11 mouse cellular contexts compared by ENCODE assay signal in genomic region chr6:146702126-146702881, GRCm38 (mm10). TPM values are rescaled to one million over a fixed set of nuclear protein-coding genes. Genes with fewer than 3 reads are reported as not detected.
DNase-seq lines count a peak whose midpoint lies in the region; ATAC-seq lines count a peak whose summit lies in the region.
"Had no signal": no experiment of that assay in that cellular context is flagged by ENCODE, and none has a peak within 500 bp of the region (broad histone marks: within the 10 kb centered on the region; RNA-seq: fewer than 3 reads in every experiment).

No protein-coding gene starts in this region.

- DNase-seq in adrenal gland, postnatal 10 days: peak; percentile 6
- no peak for DNase-seq in adrenal gland, adult 18-20 months (ENCODE audit: low spot score in 2 of 2)
- peak; percentile 10 for DNase-seq in urinary bladder, postnatal 14 days (ENCODE audit: low spot score)
- no peak for DNase-seq in urinary bladder, adult 2 months (ENCODE audit: low spot score)
- peak; percentile 14 for DNase-seq in kidney, postnatal 14 days
- DNase-seq in right cerebral cortex, postnatal 14 days: no peak
- no peak for DNase-seq in cerebellum, adult 11-12 months
- DNase-seq in midbrain, embryonic 11.5 days (ENCODE audit: low spot score, missing footprints): no peak
- DNase-seq: liver, embryonic 13.5 days had no signal

- no peak overlapping the region for H3K4me2 ChIP-seq in midbrain, embryonic 11.5 days
- H3K4me2 ChIP-seq: embryonic facial prominence, embryonic 12.5 days; heart, embryonic 13.5 days; liver, embryonic 13.5 days had no signal

- H3K9ac ChIP-seq in midbrain, embryonic 11.5 days (ENCODE audit: low read length): no peak overlapping the region
- H3K9ac ChIP-seq: embryonic facial prominence, embryonic 12.5 days; heart, embryonic 13.5 days; liver, embryonic 13.5 days had no signal

- H3K27ac ChIP-seq in midbrain, embryonic 11.5 days (ENCODE audit: low read depth, low read length): no peak overlapping the region
- H3K27ac ChIP-seq: embryonic facial prominence, embryonic 12.5 days; heart, embryonic 13.5 days; liver, embryonic 13.5 days had no signal

- 84% methylated on average over 11 of the region's 11 CpGs for WGBS in midbrain, embryonic 11.5 days

- H3K4me1 ChIP-seq in midbrain, embryonic 11.5 days (ENCODE audit: control insufficient read depth, insufficient read depth, low read length): no peaks in the 10 kb centered on the region
- H3K4me1 ChIP-seq: embryonic facial prominence, embryonic 12.5 days; liver, embryonic 13.5 days had no signal

- no peak for ATAC-seq in midbrain, embryonic 11.5 days (ENCODE audit: low FRiP score)

- H3K9me3 ChIP-seq in midbrain, embryonic 11.5 days (ENCODE audit: control insufficient read depth, low read length): no peaks in the 10 kb centered on the region
- H3K9me3 ChIP-seq: embryonic facial prominence, embryonic 12.5 days had no signal

- H3K4me3 ChIP-seq in midbrain, embryonic 11.5 days (ENCODE audit: low read depth, low read length): no peak overlapping the region
- H3K4me3 ChIP-seq: embryonic facial prominence, embryonic 12.5 days; heart, embryonic 13.5 days; liver, embryonic 13.5 days had no signal

- no peaks in the 10 kb centered on the region for H3K27me3 ChIP-seq in midbrain, embryonic 11.5 days (ENCODE audit: control insufficient read depth, insufficient read depth, low read length)
- H3K27me3 ChIP-seq: embryonic facial prominence, embryonic 12.5 days; heart, embryonic 13.5 days; liver, embryonic 13.5 days had no signal

- no peaks in the 10 kb centered on the region for H3K36me3 ChIP-seq in midbrain, embryonic 11.5 days (ENCODE audit: control insufficient read depth, insufficient read depth, low read length)
- H3K36me3 ChIP-seq: embryonic facial prominence, embryonic 12.5 days; heart, embryonic 13.5 days; liver, embryonic 13.5 days had no signal

RNA-seq across cellular contexts. Expression of gene Stk38l, which starts 22.5 kb away (rescaled TPM):
- 10 to 100 TPM; 13.3 to 17.6 TPM for total RNA-seq in adrenal gland, postnatal 10 days (2021)
- total RNA-seq in adrenal gland, adult 18-20 months (2021): 10 to 100 TPM; 20.3 to 21.0 TPM
- 14.2 and 15.7 TPM in 2 replicates for polyA plus RNA-seq in urinary bladder, adult 2 months (2012; rRNA removed)
- polyA plus RNA-seq in midbrain, embryonic 11.5 days (2014; fragmentation: Nextera tagmentation; extraction: Ambion mirVana): 20.4 and 22.2 TPM in 2 replicates

RNA-seq across cellular contexts. Expression of gene Tm7sf3, which starts 59.7 kb away (rescaled TPM):
- 10 to 100 TPM; 41.9 to 45.0 TPM for total RNA-seq in adrenal gland, postnatal 10 days (2021)
- 10 to 100 TPM; 30.2 to 33.3 TPM for total RNA-seq in adrenal gland, adult 18-20 months (2021)
- 19.6 and 29.0 TPM in 2 replicates for polyA plus RNA-seq in urinary bladder, adult 2 months (2012; rRNA removed)
- 26.2 and 28.9 TPM in 2 replicates for polyA plus RNA-seq in midbrain, embryonic 11.5 days (2014; fragmentation: Nextera tagmentation; extraction: Ambion mirVana)

RNA-seq across cellular contexts. Expression of gene Med21, which starts 60.0 kb away (rescaled TPM):
- total RNA-seq in adrenal gland, postnatal 10 days (2021): 10 to 100 TPM; 55.1 to 59.5 TPM
- 10 to 100 TPM; 66.4 to 67.1 TPM for total RNA-seq in adrenal gland, adult 18-20 months (2021)
- polyA plus RNA-seq in urinary bladder, adult 2 months (2012; rRNA removed): 77.1 and 98.5 TPM in 2 replicates
- 125 and 135 TPM in 2 replicates for polyA plus RNA-seq in midbrain, embryonic 11.5 days (2014; fragmentation: Nextera tagmentation; extraction: Ambion mirVana)

Comparison
In these comparisons a context has a peak if more than half of its experiments do, and no peak if none do; other contexts are left out.
1. DNase-seq: peak in adrenal gland, postnatal 10 days (single experiment), urinary bladder, postnatal 14 days (single experiment) and kidney, postnatal 14 days (single experiment); none in adrenal gland, adult 18-20 months (0 of 2), urinary bladder, adult 2 months (single experiment), right cerebral cortex, postnatal 14 days (single experiment), cerebellum, adult 11-12 months (single experiment) and midbrain, embryonic 11.5 days (single experiment).